Mouse (Mus musculus) layer of hippocampus, postnatal 10 days (tissue): ENCODE data around the gene Trim5. TPM values are rescaled to one million over a fixed set of nuclear protein-coding genes. Genes with fewer than 3 reads are reported as not detected.

Experiments
- total RNA-seq, 2 experiments: library from RNA; stranded (reverse); gene quantifications; 2 replicates each; pipeline ENCODE4 v1.2.3; 2021

Gene Trim5
- total RNA-seq, 2 experiments from 2014 or later = 0.42 to 0.62 TPM

Other genes starting within 250 kb of the Trim5 start
- gene Olfr642, start 235.4 kb downstream of the Trim5 start, total RNA-seq = not detected
- gene 4930516K23Rik, start 226.6 kb downstream of the Trim5 start, total RNA-seq = not detected
- not detected for gene Olfr644, start 216.2 kb downstream of the Trim5 start, total RNA-seq
- not detected for gene Olfr645, start 202.6 kb downstream of the Trim5 start, total RNA-seq
- not detected for gene Olfr646, start 183.2 kb downstream of the Trim5 start, total RNA-seq
- gene Ubqln5, start 158.3 kb downstream of the Trim5 start, total RNA-seq = not detected
- gene Olfr643, start 150.7 kb downstream of the Trim5 start, total RNA-seq = not detected
- not detected for gene Ubqln3, start 144.8 kb downstream of the Trim5 start, total RNA-seq
- gene Ubqlnl, start 137.5 kb downstream of the Trim5 start, total RNA-seq = not detected
- gene Olfm5, start 123.3 kb downstream of the Trim5 start, total RNA-seq = not detected
- under 1 TPM; 0.11 to 0.18 TPM for gene Olfr648, start 104.7 kb downstream of the Trim5 start, total RNA-seq
- not detected for gene Olfr649, start 92.1 kb downstream of the Trim5 start, total RNA-seq
- under 1 TPM; 0.41 to 0.47 TPM for gene Trim6, start 69.3 kb downstream of the Trim5 start, total RNA-seq
- gene Trim34a, start 43.6 kb downstream of the Trim5 start, total RNA-seq = 1 to 10 TPM; 1.1 to 1.2 TPM
- gene Trim12a, start 27.4 kb upstream of the Trim5 start, total RNA-seq = 1 to 10 TPM; 2.1 to 2.2 TPM
- gene Trim34b, start 41.4 kb upstream of the Trim5 start, total RNA-seq = not detected
- 1 to 10 TPM; 1.4 to 1.9 TPM for gene Trim12c, start 65.3 kb upstream of the Trim5 start, total RNA-seq
- not detected for gene Trim30b, start 81.8 kb upstream of the Trim5 start, total RNA-seq
- under 1 TPM in 1 of 2 experiments, not detected in 1; 0.25 TPM for gene Trim30c, start 112.7 kb upstream of the Trim5 start, total RNA-seq
- gene Trim30a, start 177.1 kb upstream of the Trim5 start, total RNA-seq = under 1 TPM; 0.67 to 0.73 TPM
- under 1 TPM; 0.37 to 0.38 TPM for gene Trim30d, start 219.8 kb upstream of the Trim5 start, total RNA-seq